Mouse (Mus musculus) liver, embryonic 11.5 days (tissue): ENCODE data around the gene Sycp1. TPM values are rescaled to one million over a fixed set of nuclear protein-coding genes. Genes with fewer than 3 reads are reported as not detected.

Experiments
- ATAC-seq: fragments of 200-750 bp; cut with Nextera tagmentation; replicated peaks from 2 replicates; pipeline ENCODE4 v1.8.0; 2017; ENCODE audit warnings: moderate number of reproducible peaks, mild to moderate bottlenecking, moderate TSS enrichment, moderate library complexity; ENCODE audit not compliant: low FRiP score
- DNase-seq: peaks from one replicate; pipeline ENCODE4 v3.0.0-alpha.2; 2017; ENCODE audit warnings: low spot score
- H3K27ac ChIP-seq: fragments of 300-500 bp; sonication (generic); 2 replicates; pipeline ENCODE4 v1.5.1; 2014; ENCODE audit warnings: mild to moderate bottlenecking, low read depth, low read length, control low read depth
- H3K27me3 ChIP-seq: fragments of 300-500 bp; sonication (generic); replicated peaks from 2 replicates; pipeline ENCODE4 v1.6.1; 2014; ENCODE audit warnings: low read length, mixed read lengths; ENCODE audit not compliant: control insufficient read depth, insufficient read depth
- H3K36me3 ChIP-seq: fragments of 300-500 bp; sonication (generic); 2 replicates; pipeline ENCODE4 v1.6.1; 2014; ENCODE audit warnings: mild to moderate bottlenecking, low read length, moderate library complexity, mixed read lengths; ENCODE audit not compliant: control insufficient read depth, insufficient read depth
- H3K4me1 ChIP-seq: fragments of 300-500 bp; sonication (generic); replicated peaks from 2 replicates; pipeline ENCODE4 v1.6.1; 2014; ENCODE audit warnings: low read length, mixed read lengths; ENCODE audit not compliant: control insufficient read depth, insufficient read depth
- H3K4me2 ChIP-seq: fragments of 300-500 bp; sonication (generic); 2 replicates; pipeline ENCODE4 v1.6.1; 2014; ENCODE audit warnings: mild to moderate bottlenecking, control low read depth, moderate library complexity
- H3K4me3 ChIP-seq: fragments of 300-500 bp; sonication (generic); 2 replicates; pipeline ENCODE4 v1.5.1; 2014; ENCODE audit warnings: low read depth, low read length, control low read depth
- H3K9ac ChIP-seq: fragments of 300-500 bp; sonication (generic); 2 replicates; pipeline ENCODE4 v1.6.1; 2014; ENCODE audit warnings: low read depth, low read length, control low read depth
- H3K9me3 ChIP-seq: fragments of 300-500 bp; sonication (generic); 2 replicates; pipeline ENCODE4 v1.6.1; 2016; ENCODE audit warnings: low read length, inconsistent platforms, mixed read lengths; ENCODE audit not compliant: control insufficient read depth
- WGBS: fragments of 180-500 bp; shearing (Covaris S2); extraction: QIAGEN DNeasy Blood & Tissue Kit; methylation state at CpG from one replicate; pipeline ENCODE4 v1.1.7; 2014; 5-methylcytosine and 5-hydroxymethylcytosine counted together
- polyA plus RNA-seq: library from polyadenylated mRNA; unstranded; fragments of >200 nt; fragmentation: Nextera tagmentation; extraction: Ambion mirVana; gene quantifications from 2 replicates; pipeline ENCODE4 v1.2.1, GENCODE M21; 2014

The Sycp1 gene
- polyA plus RNA-seq = 0.12 and 0.19 TPM in 2 replicates

DNA sequence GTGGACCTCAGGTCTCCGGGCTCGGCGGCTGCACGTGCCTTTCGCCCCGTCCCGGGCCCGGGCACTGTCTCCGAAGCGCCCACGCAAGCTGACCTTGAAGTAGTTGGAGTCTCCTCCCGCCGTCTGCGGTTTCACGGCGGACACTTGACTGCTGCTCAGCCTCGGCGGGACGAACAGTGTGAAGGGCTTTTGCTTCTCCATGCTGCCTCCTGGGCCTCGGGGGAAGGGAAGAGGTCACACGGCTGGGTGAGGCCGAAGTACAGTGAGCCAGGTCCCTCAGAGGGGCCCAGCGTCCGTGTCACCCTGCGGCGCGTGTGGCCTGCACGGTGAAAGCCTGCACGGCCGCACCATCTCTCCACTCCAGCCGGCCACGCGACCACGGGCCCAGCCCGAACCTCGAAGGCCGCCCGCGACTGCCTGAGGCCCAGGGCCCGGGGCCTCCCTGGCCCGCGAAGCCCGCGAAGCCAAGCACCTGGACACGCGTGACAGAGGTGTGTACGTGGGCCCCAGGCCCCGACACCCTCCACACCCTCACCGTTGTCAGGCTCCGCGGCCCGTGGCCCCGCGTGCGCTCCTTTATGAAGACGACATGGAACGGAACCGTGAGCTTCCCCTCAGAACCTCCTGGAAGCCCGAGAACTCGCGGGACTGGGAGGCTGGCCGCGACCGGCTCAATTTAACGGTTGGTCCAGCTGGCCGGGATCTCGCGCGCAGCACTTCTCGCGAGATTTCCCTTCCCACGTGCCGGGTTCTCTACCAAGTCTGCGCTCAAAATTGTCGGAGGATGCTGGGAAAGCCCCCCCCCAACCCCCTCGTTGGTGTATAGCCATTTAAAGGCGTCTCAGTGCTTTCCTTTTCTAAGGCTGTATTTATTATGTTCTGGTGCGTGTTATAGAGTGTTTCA lies at the start of gene Sycp1:
Gene Sycp1 (minus strand): TSS at position 650 of the 904 bp plus-strand sequence.
- H3K36me3 ChIP-seq = no peaks in the 10 kb centered on the region
- WGBS = 89% methylated on average over 78 of the region's 78 CpGs
- H3K9ac ChIP-seq = no peak within 1 kb of the TSS
- no peaks in the 10 kb centered on the region for H3K27me3 ChIP-seq
- H3K9me3 ChIP-seq = peaks cover 2% of the 10 kb centered on the region; the same call in 1 of the 2 replicates
- no peak for DNase-seq
- ATAC-seq = no peak
- H3K4me1 ChIP-seq = no peaks in the 10 kb centered on the region
- no peak within 1 kb of the TSS for H3K27ac ChIP-seq
- no peak within 1 kb of the TSS for H3K4me3 ChIP-seq
- H3K4me2 ChIP-seq = no peak within 1 kb of the TSS

DNA sequence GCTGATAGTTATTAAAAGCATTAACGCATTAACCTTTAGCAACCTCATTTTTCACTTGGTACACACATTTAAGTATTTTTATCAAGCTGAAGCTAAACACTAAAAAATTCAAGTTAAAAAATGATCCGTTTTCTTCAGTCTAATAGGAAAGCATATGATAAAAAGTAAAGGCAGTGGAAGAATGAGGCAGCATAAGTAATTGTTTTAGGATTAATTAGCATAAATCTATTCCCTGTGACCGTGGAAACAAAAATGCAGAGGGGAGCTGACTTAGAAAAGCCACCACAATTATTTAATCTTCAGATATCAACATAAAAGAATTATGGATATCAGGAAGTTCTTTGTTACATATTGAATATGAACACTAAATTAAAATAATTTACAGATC lies 44.4 kb upstream of the Sycp1 start:
- H3K36me3 ChIP-seq = no peaks in the 10 kb centered on the region
- no peak for DNase-seq
- H3K27ac ChIP-seq = no peak overlapping the region
- no peak overlapping the region for H3K4me3 ChIP-seq
- H3K4me1 ChIP-seq = no peaks in the 10 kb centered on the region
- H3K4me2 ChIP-seq = no peak overlapping the region
- 56% methylated on average over 3 of the region's 3 CpGs for WGBS
- H3K27me3 ChIP-seq = no peaks in the 10 kb centered on the region
- ATAC-seq = no peak
- no peak overlapping the region for H3K9ac ChIP-seq
- H3K9me3 ChIP-seq = no peaks in the 10 kb centered on the region

DNA sequence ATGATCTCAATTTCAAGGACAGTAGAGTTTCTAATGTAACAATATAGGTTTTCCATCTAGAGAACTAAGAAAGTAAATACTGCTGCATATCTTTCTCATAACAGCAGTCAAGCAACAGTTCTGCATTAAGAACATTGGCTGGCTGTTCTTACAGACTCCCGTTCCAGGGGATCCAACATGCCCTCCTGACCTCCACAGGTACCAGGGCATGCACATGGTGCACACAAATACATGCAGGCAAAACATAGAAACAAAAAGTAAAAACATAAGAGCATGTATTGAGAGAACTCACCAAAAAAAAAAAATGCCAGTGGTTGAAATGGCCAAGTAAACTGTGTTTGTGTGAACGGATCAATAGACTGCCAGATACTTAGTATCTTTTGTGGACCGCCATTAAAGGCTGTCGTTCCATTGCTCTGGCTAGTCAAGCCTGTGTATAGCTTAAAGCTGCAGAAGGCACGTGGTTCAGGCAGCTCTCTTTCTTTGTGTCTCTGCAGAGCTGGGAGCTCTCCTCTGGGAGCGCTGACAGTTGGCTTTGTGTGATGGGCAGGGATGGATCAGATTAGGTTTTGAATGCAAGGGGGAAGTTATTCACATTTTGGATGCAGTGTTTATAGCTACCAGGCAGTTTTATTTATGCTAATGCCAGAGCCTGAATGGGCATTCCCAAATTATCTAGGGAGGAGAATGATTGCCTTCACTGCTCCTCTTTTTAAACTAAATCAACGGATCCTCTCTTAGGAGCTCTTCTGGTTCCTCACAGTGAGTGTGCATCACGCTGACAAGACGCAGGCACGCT lies 43.8 kb upstream of the Sycp1 start:
- DNase-seq (no peak), ATAC-seq (no peak)
- 42% methylated on average over 10 of the region's 10 CpGs for WGBS
- Histone ChIP-seq H3K4me2 (no peak overlapping the region), H3K9me3 (no peaks in the 10 kb centered on the region), H3K4me3 (no peak overlapping the region), H3K9ac (no peak overlapping the region), H3K27me3 (no peaks in the 10 kb centered on the region), H3K27ac (no peak overlapping the region), H3K4me1 (no peaks in the 10 kb centered on the region), H3K36me3 (no peaks in the 10 kb centered on the region)

DNA sequence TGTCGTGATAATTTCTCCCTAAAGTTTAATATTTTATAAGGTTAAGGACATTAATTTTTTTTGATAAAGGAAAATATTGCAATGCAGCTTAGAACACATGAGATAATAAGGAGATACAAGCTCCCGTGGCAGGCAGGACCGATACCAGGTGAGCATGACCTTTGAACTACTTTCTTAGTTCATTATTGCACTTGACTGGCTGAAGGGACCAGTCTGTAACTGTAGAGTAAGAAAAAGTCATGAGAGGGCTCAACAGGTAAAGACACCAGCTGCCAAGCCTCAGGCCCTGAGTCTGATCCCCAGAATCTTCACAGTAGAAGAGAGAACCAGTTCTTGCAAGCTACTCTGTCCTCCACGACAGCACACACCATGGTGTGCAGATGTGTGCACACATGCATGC lies 41.0 kb upstream of the Sycp1 start:
- no peaks in the 10 kb centered on the region for H3K36me3 ChIP-seq
- no peaks in the 10 kb centered on the region for H3K27me3 ChIP-seq
- H3K4me2 ChIP-seq = no peak overlapping the region
- no peak overlapping the region for H3K4me3 ChIP-seq
- ATAC-seq = no peak
- H3K9ac ChIP-seq = no peak overlapping the region
- WGBS = 75% methylated on average over 4 of the region's 4 CpGs
- no peaks in the 10 kb centered on the region for H3K9me3 ChIP-seq
- no peak for DNase-seq
- H3K27ac ChIP-seq = no peak overlapping the region
- H3K4me1 ChIP-seq = no peaks in the 10 kb centered on the region

DNA sequence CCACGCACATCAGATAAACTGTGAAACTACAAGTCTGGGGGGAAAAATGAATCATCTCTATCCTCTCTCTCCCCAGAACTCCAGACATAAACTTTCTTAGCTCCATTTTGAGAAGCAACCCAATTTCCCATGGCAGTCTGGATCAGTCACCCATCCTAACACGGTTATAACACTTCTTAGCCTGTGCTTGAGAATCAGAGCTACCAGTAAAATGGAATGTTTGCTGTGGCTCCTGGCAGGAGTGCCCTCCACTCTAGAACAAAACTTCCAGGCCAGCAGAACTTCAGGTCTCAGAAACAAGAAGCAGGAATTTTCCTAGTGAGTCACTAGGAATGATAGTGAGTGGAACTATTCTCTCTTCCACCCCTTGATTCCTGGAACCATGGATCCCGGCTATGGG lies 34.6 kb upstream of the Sycp1 start:
- Histone ChIP-seq H3K36me3 (no peaks in the 10 kb centered on the region), H3K9me3 (no peaks in the 10 kb centered on the region), H3K27ac (no peak overlapping the region), H3K9ac (no peak overlapping the region), H3K4me1 (no peaks in the 10 kb centered on the region), H3K27me3 (no peaks in the 10 kb centered on the region), H3K4me3 (no peak overlapping the region), H3K4me2 (no peak overlapping the region)
- DNase-seq (no peak), ATAC-seq (no peak)
- WGBS = 73% methylated on average over 3 of the region's 3 CpGs

DNA sequence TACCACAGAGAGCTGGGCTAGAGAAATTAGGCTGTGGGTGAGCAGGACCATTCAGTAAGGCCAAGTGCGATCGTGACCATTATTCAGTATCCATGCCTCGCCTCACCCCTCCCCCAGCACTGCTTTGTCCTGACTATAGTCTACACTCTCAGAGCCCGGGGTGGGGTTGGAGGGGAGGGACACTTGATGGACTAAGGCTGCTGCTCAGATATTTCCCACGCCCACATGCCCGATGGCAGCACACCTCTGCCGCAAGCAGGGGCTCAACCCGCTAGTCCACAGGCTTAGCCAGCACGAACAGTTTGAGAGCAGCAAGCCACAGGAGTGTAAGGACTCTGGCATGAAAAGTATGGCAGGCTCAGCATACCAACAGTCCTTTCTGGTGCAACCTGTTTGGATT lies 34.2 kb upstream of the Sycp1 start:
- Histone ChIP-seq H3K9me3 (no peaks in the 10 kb centered on the region), H3K27me3 (no peaks in the 10 kb centered on the region), H3K9ac (no peak overlapping the region), H3K36me3 (no peaks in the 10 kb centered on the region), H3K4me1 (no peaks in the 10 kb centered on the region), H3K27ac (no peak overlapping the region), H3K4me2 (no peak overlapping the region), H3K4me3 (no peak overlapping the region)
- DNase-seq (no peak), ATAC-seq (no peak)
- WGBS = 82% methylated on average over 9 of the region's 9 CpGs

DNA sequence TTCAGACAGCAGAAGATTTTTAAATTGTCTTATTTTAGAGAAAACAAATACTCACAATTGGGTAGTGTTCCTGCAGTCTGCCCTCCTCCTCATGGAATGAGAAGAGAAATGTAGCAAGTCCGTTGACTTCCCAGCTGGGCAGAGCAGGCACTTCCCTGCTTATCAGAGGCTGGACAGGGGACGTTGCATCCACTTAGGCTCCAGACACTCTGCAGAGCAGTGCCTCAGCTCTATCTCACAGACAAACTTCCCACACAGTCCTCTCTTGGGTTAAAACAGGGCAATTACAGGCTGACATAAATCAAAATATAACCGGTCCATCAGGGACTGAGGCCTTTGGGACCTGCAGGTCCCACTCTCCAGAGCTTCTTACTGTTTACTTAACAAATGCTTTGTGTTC lies 28.1 kb upstream of the Sycp1 start, which contains the start of gene Nr1h5:
Gene Nr1h5 (minus strand): TSS at position 101 of the 400 bp plus-strand sequence.
- Histone ChIP-seq H3K4me2 (no peak within 1 kb of the TSS), H3K27me3 (no peaks in the 10 kb centered on the region), H3K36me3 (no peaks in the 10 kb centered on the region), H3K9me3 (no peaks in the 10 kb centered on the region), H3K4me3 (no peak within 1 kb of the TSS; the same call in 1 of the 2 replicates), H3K27ac (no peak within 1 kb of the TSS), H3K4me1 (no peaks in the 10 kb centered on the region), H3K9ac (no peak within 1 kb of the TSS)
- no peak for DNase-seq
- 30% methylated on average over 3 of the region's 3 CpGs for WGBS
- no peak; the same call in 1 of the 2 replicates for ATAC-seq

DNA sequence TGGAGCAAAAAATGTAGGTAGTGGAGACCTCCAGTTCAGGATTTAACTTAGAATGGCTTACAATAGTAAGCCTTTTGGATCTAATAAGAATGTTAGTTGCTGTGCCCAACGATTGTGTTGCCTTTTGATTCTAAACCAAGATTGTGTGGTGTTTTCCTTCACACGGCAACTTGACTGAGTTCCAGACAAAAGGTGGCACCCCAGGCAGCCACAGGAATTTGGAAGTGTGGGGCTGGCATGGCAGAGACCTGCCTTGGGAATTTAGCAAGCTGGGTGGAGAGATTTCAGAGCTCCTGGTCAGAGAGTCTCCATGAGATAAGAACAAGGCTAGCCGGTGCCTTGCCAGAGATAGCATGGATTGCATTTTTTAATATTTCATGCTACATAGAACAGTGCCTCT lies 19.7 kb upstream of the Sycp1 start:
- WGBS = 45% methylated on average over 3 of the region's 3 CpGs
- Histone ChIP-seq H3K4me2 (no peak overlapping the region), H3K27me3 (no peaks in the 10 kb centered on the region), H3K9ac (no peak overlapping the region), H3K4me3 (no peak overlapping the region), H3K4me1 (no peaks in the 10 kb centered on the region), H3K9me3 (no peaks in the 10 kb centered on the region), H3K36me3 (no peaks in the 10 kb centered on the region), H3K27ac (no peak overlapping the region)
- no peak for ATAC-seq
- no peak for DNase-seq
